Mouse (Mus musculus) forebrain, embryonic 16.5 days (tissue): ENCODE results near the gene Cep57l1. TPM values are rescaled to one million over a fixed set of nuclear protein-coding genes. Genes with fewer than 3 reads are reported as not detected.
"Not testable (repeated sequence)": the region's sequence is repeated elsewhere in the genome, so short reads cannot be mapped to it uniquely, and the experiment has no call there.

ENCODE experiments used
- ATAC-seq: fragments of 200-750 bp; cut with Nextera tagmentation; 2 replicates; pipeline ENCODE4 v1.8.0; 2017; ENCODE audit warnings: mild to moderate bottlenecking, moderate library complexity
- H3K27ac ChIP-seq: fragments of 300-500 bp; sonication (generic); 2 replicates; pipeline ENCODE4 v1.5.1; 2014; ENCODE audit warnings: low read length, control low read depth
- H3K27me3 ChIP-seq: fragments of 300-500 bp; sonication (generic); replicated peaks from 2 replicates; pipeline ENCODE4 v1.6.1; 2014; ENCODE audit warnings: low read length; ENCODE audit not compliant: control insufficient read depth, insufficient read depth
- H3K36me3 ChIP-seq: fragments of 300-500 bp; sonication (generic); 2 replicates; pipeline ENCODE4 v1.6.1; 2014; ENCODE audit not compliant: control insufficient read depth, insufficient read depth
- H3K4me1 ChIP-seq: fragments of 300-500 bp; sonication (generic); replicated peaks from 2 replicates; pipeline ENCODE4 v1.6.1; 2014; ENCODE audit warnings: low read length; ENCODE audit not compliant: control insufficient read depth, insufficient read depth
- H3K4me2 ChIP-seq: fragments of 300-500 bp; sonication (generic); 2 replicates; pipeline ENCODE4 v1.6.1; 2014; ENCODE audit warnings: mild to moderate bottlenecking, low read length, control low read depth
- H3K4me3 ChIP-seq: fragments of 300-500 bp; sonication (generic); replicated peaks from 2 replicates; pipeline ENCODE4 v1.5.1; 2014; ENCODE audit warnings: mild to moderate bottlenecking, low read length, control low read depth
- H3K9ac ChIP-seq: fragments of 300-500 bp; sonication (generic); replicated peaks from 2 replicates; pipeline ENCODE4 v1.6.1; 2014; ENCODE audit warnings: low read depth, low read length, control low read depth
- H3K9me3 ChIP-seq: fragments of 300-500 bp; sonication (generic); 2 replicates; pipeline ENCODE4 v1.6.1; 2016; ENCODE audit warnings: low read length; ENCODE audit not compliant: control insufficient read depth
- WGBS: fragments of 180-500 bp; shearing (Covaris S2); extraction: QIAGEN DNeasy Blood & Tissue Kit; methylation state at CpG from one replicate; pipeline ENCODE4 v1.1.7; 2014; 5-methylcytosine and 5-hydroxymethylcytosine counted together
- polyA plus RNA-seq: library from polyadenylated mRNA; unstranded; fragments of >200 nt; fragmentation: Nextera tagmentation; extraction: Ambion mirVana; gene quantifications from 2 replicates; pipeline ENCODE4 v1.2.1, GENCODE M21; 2015

Cep57l1 gene
- polyA plus RNA-seq, 1 experiment from 2014 or later: 19.5 TPM

DNA sequence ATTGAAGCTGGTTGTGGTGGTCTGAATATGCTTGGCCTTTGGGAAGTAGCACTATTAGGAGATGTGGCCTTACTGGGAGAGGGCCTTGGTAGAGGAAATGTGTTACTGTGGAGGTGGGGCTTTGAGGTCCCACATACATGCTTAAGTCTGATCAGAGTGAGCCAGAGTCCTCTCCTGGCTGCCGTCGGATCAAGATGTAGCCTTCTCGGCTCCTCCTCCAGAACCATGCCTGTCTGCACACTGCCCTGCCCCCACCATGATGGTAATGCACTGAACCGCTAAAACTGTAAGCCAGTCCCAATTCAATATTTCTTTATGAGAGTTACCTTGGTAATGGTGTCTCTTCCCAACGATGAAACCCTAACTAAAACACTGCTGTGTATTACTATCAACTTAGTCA, 19.5 kb upstream of the Cep57l1 start:
- Histone ChIP-seq H3K9ac (no peak overlapping the region), H3K4me3 (no peak overlapping the region), H3K4me2 (no peak overlapping the region), H3K27me3 (no peaks in the 10 kb centered on the region), H3K36me3 (no peaks in the 10 kb centered on the region), H3K27ac (no peak overlapping the region), H3K9me3 (no peaks in the 10 kb centered on the region), H3K4me1 (no peaks in the 10 kb centered on the region)
- ATAC-seq: no peak
- 74% methylated on average over 5 of the region's 5 CpGs for WGBS

DNA sequence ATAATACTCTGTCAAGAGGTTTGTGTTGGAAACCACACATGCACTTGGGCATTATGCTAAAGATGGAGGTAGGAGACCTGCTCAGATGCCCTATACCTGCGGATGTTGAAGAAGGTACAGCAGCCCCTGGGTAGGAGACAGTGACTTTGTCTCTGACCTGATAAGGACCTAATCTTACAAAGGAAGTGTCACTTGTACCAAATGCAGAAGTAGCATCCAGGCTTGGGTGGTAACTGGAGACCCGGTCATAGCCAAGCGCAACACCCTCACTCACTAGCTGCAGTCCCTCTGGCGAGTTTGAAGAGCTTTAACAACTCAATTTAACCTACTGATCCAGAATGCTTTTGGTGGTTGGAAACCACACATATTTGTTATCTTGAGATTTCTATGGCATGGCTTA, 18.1 kb upstream of the Cep57l1 start:
- no peak overlapping the region for H3K4me2 ChIP-seq
- H3K27me3 ChIP-seq: no peaks in the 10 kb centered on the region
- 91% methylated on average over 4 of the region's 4 CpGs for WGBS
- no peak overlapping the region for H3K4me3 ChIP-seq
- H3K27ac ChIP-seq: no peak overlapping the region
- no peaks in the 10 kb centered on the region for H3K9me3 ChIP-seq
- no peaks in the 10 kb centered on the region for H3K36me3 ChIP-seq
- H3K9ac ChIP-seq: no peak overlapping the region
- no peaks in the 10 kb centered on the region for H3K4me1 ChIP-seq
- no peak for ATAC-seq

- no peaks in the 10 kb centered on the region for H3K9me3 ChIP-seq
- no peak for ATAC-seq
- 92% methylated on average over 6 of the region's 6 CpGs for WGBS
- no peaks in the 10 kb centered on the region for H3K27me3 ChIP-seq
- no peak overlapping the region for H3K9ac ChIP-seq
- H3K4me1 ChIP-seq: no peaks in the 10 kb centered on the region
- no peak overlapping the region for H3K27ac ChIP-seq
- H3K4me3 ChIP-seq: no peak overlapping the region
- H3K4me2 ChIP-seq: no peak overlapping the region
- H3K36me3 ChIP-seq: no peaks in the 10 kb centered on the region
Observed at GRCm38 (mm10) chr10:41826526-41827116, 16.9 kb upstream of the Cep57l1 start.

DNA sequence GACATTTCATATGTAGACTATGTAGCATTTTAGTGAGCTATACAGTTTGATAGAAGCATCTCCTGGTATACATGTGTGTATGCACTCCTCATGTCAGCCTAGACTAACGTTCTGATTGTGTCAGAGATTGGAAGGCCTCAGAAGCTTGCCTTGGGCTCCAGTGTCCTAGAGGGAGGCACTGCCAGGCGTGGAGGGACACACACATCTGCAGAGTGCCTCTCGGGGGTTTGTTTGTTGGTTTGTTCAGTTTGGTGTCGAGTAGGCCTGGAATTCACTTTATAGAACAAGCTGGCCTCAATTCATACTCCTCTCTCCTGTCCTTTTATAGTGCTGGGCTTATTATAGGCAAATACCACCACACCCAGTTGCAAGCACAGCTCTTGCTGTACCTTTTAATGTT, 16.3 kb upstream of the Cep57l1 start:
- Histone ChIP-seq H3K27ac (no peak overlapping the region), H3K4me1 (no peaks in the 10 kb centered on the region), H3K36me3 (no peaks in the 10 kb centered on the region), H3K4me3 (no peak overlapping the region), H3K9ac (no peak overlapping the region), H3K4me2 (no peak overlapping the region), H3K27me3 (no peaks in the 10 kb centered on the region), H3K9me3 (no peaks in the 10 kb centered on the region)
- 91% methylated on average over 4 of the region's 4 CpGs for WGBS
- ATAC-seq: no peak

DNA sequence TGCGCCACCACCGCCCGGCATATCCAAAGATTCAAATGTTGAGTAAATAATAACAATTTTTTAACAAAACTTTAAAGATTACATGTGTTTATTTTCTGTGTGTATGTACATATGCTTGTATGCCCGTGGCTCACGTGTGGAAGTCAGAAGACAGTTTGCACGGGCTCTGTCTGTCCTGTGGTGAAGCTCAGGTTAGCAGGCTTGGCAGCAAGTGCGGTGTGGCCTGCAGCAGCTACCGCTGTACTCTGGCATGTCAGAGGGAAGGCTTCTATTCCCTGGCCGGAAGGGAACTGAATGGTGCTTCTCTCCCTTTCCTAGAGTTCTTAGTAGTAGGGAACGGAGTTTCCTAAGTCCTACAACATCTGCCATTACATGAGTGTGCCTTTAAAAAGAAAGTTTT, 15.4 kb upstream of the Cep57l1 start:
- no peaks in the 10 kb centered on the region for H3K9me3 ChIP-seq
- WGBS: 89% methylated on average over 10 of the region's 10 CpGs
- ATAC-seq: no peak

DNA sequence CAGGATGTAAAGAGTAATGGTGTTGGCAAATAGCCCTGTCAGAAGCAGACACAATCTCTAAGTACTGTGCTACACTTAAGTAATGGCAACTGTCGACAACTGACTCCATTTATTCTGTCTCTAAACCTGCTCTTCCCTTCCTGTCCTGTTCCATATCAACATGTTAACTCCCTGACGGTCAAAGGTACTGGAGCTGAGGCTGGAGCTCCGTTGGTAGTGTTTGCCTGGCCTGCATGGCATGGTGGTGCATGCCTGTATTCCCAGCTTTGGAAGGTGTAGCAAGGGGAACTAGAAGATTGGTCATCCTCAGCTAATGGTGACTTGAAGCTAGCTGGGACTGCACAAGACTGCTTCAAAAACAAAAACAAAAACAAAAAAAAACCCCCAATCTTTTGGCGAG, 14.2 kb upstream of the Cep57l1 start:
- Histone ChIP-seq H3K4me3 (no peak overlapping the region), H3K9me3 (no peaks in the 10 kb centered on the region), H3K4me1 (no peaks in the 10 kb centered on the region), H3K27ac (no peak overlapping the region), H3K4me2 (no peak overlapping the region), H3K36me3 (no peaks in the 10 kb centered on the region), H3K27me3 (no peaks in the 10 kb centered on the region), H3K9ac (no peak overlapping the region)
- WGBS: 88% methylated on average over 4 of the region's 4 CpGs
- ATAC-seq: no peak

More for the DNA sequence above, 15.4 kb upstream of the Cep57l1 start:
- no peaks in the 10 kb centered on the region for H3K4me1 ChIP-seq
- no peak overlapping the region for H3K27ac ChIP-seq
- H3K4me3 ChIP-seq: no peak overlapping the region
- no peak overlapping the region for H3K9ac ChIP-seq
- no peaks in the 10 kb centered on the region for H3K36me3 ChIP-seq
- H3K27me3 ChIP-seq: no peaks in the 10 kb centered on the region
- no peak overlapping the region for H3K4me2 ChIP-seq

- not testable (repeated sequence) for H3K27ac ChIP-seq, H3K36me3 ChIP-seq, H3K27me3 ChIP-seq, H3K9ac ChIP-seq, H3K9me3 ChIP-seq, H3K4me1 ChIP-seq, H3K4me2 ChIP-seq, H3K4me3 ChIP-seq, ATAC-seq
- 96% methylated on average over 2 of the region's 4 CpGs for WGBS
Observed at GRCm38 (mm10) chr10:41823282-41823675, 13.6 kb upstream of the Cep57l1 start.

GRCm38 (mm10) chr10:41822573-41823281, 13.1 kb upstream of the Cep57l1 start:
- Histone ChIP-seq H3K4me3 (no peak overlapping the region), H3K36me3 (no peaks in the 10 kb centered on the region), H3K9me3 (no peaks in the 10 kb centered on the region), H3K27ac (no peak overlapping the region), H3K4me2 (no peak overlapping the region), H3K27me3 (no peaks in the 10 kb centered on the region), H3K9ac (no peak overlapping the region), H3K4me1 (no peaks in the 10 kb centered on the region)
- ATAC-seq: no peak
- WGBS: 82% methylated on average over 5 of the region's 5 CpGs

DNA sequence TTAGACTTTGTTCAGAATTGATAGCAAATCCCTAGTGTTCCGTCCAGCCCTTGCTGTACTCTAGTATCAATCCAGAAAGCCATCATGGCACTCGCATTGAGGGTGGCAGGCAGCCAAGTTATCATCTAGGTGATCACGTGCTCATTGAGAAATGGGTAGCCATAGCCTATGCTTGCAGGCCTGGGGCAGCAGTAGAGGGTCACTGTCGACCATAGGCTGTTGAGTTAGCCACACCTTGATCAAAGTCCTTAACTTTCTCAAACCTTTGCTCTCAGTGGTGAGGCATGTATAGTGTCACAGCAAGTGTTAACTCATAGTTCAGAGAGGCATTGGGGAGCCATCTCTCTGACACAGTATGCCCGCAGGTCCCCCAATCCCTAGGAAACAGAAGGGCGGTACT, 11.5 kb upstream of the Cep57l1 start:
- no peak for ATAC-seq
- Histone ChIP-seq H3K4me3 (no peak overlapping the region), H3K4me2 (no peak overlapping the region), H3K9ac (no peak overlapping the region), H3K27ac (no peak overlapping the region), H3K9me3 (no peaks in the 10 kb centered on the region), H3K36me3 (no peaks in the 10 kb centered on the region), H3K27me3 (no peaks in the 10 kb centered on the region), H3K4me1 (peaks cover 2% of the 10 kb centered on the region; the same call in 1 of the 2 replicates)
- 87% methylated on average over 6 of the region's 6 CpGs for WGBS
